Mouse (Mus musculus) lung, adult 18-20 months (tissue): ENCODE data around the gene Agap3.

Source experiments
- DNase-seq, 2 experiments: peaks; one replicate each; pipeline ENCODE4 v3.0.0; 2022; ENCODE audit warnings: mixed read lengths in 2 of 2

Agap3 gene

DNA sequence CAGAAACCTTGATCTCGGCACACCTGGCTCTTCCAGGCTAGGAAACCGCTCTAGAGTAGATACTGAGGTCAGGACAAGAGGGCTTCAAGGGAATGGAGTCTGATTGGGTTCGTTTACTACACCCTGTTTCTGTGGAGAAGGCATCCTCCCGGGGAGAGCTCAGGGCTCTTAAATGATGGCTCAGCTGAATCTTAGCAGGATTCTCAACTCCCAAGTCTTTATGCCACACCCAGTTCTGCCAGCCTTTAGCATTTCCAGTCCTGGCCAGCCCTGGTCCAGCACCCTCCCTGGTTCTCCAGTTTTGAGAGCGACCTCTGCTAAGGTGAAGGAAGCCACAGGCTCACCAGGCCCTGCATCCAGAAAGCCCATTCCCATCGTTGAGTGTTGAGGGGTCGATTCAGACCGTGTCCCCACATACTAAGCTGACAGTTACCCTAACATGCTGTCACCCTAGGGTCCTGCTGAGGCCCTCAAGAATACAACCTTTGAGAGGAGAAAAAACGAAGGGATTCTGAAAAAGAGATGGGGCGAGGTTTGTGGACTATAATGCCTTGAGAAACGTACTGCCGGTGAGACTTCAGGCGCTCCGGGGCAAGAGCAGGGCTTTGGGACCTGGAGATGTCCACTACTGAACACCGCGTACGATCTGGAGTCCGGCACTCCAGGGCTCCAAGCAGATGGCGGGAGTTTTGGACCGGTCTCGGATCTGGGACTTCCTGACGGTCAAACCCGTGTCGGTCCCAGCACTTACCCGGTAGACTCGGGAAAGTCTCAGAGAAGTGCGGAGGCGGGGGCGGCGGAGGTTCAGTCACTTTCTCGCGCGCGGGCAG, 73.6 kb downstream of the Agap3 start:
- DNase-seq: no peak

DNA sequence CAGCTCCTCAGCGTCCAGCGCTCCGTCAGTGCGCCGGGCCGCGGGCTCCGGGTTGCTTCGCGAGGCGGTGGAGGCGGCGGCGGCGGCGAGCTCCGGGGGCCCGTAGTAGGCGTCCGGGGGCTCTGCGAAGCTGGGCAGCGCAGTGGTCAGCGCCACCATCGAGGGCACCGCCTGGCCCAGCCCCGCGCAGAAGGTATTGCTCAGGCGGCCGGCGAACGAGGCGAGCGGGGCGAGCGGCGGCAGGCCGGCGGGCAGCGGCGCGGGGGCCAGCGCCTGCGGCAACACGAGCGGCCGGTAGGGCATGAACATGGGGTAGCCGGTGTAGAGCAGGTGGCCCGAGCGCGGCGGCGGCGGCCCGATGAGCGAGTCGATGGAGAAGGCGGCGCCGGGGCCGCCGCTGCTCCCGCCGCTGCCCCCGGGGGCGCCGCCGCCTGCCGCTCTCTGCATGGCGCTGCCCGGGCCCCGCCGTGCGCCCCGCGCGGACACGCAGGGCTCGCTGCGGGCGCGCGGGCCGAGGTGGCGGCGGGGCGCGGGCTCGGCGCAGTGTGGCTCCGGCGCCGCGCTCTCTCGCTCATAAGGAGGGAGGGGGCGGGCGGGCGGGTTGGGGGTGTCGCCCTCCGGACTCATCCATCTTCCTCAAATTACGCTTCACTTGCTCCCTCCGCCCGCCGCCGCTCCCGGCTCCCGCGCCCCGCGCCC, 74.4 kb downstream of the Agap3 start:
- no peak for DNase-seq

DNA sequence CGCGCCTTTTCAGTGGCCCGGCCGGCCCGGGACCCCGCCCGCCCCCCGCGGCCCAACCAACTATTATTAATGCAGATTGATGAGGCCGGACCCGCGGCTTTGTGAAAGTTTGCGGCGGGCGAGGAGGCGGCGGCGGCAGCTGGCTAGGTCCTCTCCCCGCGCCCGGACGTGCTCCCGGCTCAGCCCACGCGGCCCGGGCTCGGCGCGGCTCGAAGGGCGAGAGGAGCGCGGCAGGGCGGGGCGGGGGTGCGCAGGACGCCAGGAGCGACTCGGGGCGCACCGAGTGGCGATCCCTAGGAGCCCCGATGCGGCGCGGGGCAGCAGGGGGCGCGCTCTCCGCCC, 74.9 kb downstream of the Agap3 start, which contains the start of gene Gbx1:
Gbx1 (minus strand) TSS at position 314 of the 342 bp plus-strand sequence.
- no peak for DNase-seq

DNA sequence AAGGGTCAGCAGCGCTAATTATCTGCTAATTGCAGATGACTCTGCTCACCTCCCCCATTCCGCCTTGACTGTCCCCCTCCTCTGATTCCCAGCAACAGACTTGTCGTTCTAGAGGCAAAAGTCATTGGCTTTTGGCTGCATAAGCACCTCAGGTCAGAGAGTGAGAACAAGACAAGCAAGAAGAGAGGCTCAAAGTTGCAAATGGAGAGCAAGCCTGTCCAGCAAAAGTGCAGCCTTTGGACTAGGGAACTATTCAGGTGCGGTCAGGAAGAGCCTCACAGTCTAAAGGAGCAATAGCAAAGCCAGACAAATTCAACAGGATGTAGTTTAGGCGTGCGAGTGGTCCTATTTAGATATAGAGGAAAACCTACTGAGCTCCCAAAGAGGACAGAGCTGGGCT, 75.8 kb downstream of the Agap3 start:
- no peak for DNase-seq

DNA sequence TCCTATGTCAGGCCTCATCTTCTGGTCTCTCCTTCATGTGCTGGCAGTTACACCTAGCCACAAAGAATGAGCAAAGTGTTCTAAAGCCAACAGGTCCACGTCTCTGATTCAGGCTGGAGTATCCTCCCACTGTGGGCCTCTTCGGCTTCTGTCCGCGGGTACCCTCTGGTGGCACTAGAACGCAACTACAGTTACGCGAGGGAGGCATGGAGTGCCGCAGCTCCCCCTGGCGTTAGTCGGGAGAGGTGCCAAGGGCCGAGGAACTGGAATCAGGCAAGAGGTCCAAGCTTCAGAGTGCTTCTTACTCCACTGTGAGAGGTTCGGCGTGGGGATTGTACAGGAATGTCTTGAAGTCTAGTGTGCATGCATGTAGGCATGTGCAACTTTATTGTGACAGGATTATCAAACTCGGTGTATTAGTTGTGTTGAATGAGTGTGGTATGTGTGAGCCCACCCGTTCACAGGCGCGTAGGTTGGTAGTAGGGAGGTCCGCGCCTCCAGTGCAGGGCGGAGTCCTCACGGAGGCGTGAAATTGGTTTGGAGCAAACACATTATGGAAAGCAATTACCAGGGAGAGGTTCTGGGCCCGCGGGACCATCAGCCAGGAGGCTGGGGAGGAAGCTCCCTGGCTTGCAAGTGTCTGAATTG, 78.2 kb downstream of the Agap3 start:
- DNase-seq: peak; percentile 87 to 90

DNA sequence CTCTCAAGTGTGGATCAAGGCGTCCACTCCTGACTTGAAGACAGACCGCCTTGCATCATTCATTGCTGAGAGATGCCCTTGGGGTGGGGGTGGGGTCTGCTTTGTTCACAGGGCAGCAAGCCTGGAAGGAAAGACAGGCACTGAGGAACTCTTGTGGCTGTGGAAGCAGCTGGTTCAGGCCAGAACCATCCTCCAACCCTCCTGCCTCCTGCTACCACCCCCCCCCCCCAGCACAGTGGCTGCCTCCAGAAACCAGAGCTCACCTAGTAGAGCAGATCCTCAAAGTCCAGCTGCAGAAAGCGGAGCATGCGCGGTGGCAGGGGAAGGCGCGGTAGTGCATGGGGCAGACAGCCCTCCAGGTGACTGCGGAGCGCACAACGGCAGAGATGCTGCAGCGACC, 81.4 kb downstream of the Agap3 start:
- no peak for DNase-seq

DNA sequence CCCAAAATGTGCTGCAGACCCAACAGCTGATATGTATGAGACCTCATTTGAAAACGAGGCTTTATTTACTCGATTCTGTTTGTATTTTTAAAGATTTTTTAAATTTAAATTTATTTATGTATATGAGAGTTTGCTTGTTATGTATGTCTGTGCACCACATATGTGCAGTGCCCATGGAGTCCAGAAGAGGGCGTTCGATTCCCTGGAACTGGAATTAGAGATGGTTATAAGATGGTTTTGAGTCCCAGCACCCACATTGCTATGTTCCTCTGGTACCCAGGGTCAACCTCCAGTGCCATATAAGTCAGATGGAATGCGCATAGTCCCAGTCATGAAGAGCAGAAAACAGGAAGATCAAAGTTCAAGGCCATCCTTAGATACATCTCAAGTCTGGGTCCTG, 82.3 kb downstream of the Agap3 start:
- no peak for DNase-seq

DNA sequence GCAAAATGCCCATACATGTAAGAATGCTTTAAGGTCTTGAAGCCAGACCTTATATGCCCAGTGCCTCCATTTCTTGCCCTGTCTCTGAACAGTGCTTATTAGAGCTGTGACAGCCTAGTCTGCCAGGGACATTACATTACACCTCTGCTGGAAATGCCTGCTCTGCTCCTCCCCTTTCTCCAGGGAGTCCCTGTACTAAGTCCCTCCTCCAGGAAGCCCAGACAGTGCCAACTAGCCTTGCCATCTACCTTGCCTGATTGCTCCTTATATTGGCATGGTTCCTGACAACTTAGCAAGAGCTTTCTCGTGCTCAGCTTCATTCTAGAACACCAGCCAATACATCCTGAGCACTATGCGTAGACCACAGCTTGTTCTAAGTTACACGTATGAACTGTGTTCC, 83.8 kb downstream of the Agap3 start:
- peak; percentile 33 to 47 for DNase-seq

DNA sequence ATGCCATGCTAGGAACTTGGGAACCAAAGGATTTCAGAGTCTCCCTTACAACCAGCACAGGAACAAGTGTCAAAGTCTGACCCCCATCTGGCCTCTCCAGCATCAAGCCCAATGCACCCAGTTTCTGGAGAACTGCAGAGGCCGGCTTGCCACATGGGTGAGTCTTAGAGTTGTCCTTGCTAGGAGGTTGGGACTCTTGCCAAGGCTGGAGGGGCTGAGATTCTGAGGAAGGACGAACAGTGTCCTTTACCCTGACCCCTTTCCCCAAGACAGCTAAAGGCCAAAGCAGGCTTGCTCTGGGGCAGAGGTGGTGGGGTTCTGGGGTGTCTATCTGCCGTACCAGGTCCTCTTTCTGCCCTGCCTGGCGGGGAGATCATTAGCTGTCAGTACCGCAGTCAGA, 84.5 kb downstream of the Agap3 start:
- DNase-seq: no peak

DNA sequence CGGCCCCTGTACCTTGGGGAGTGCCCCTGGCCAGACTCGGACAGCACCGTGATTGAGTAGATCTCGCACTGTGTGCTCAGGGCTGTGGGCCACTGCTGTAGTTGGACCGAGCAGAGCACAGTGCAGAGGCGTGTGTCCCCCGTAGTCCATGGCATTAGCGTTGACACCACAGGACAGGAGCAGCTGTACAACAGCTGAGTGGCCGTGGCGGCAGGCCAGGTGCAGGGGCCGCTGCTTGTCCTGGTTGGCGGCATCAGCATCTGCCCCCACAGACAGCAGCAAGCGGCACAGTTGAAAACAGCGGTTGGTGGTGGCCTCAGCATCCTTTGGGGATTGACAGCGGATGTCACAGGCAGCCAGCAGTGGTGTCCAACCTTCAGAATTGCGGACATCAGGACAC, 85.6 kb downstream of the Agap3 start:
- DNase-seq: no peak

DNA sequence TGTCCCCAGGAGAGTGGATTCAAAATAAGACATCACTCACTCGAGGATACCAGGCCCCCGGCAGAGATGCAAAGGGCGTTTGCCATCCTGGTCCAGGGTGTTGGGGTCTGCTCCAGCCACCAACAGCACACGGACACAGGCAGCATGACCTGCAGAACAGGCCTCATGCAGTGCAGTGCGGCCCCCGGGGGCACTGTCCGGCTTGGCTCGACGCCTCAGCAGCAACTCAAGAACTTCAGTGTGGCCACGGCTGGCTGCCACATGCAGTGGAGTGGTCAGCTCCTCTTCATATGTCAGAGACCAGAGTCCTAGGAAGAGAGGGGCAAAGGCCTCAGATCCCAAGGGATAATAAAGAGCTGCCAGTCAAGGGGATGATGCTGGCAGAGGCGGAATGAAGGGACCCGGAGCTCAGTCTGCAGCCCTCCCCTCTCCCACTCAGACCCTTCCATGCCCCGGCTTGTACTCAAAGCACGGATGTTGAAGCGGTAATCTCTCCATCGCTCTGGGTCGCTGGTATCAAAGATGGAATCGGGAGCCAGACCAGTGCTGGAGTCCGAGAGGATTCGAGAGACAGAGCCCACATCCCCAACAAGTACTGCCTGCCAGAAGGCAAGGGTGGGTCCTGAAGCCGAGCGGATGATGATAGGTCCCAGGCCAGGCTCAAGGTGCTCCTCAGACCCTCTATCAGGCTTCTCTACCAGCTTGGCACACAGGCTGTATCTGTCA, 87.8 kb downstream of the Agap3 start:
- DNase-seq: no peak

DNA sequence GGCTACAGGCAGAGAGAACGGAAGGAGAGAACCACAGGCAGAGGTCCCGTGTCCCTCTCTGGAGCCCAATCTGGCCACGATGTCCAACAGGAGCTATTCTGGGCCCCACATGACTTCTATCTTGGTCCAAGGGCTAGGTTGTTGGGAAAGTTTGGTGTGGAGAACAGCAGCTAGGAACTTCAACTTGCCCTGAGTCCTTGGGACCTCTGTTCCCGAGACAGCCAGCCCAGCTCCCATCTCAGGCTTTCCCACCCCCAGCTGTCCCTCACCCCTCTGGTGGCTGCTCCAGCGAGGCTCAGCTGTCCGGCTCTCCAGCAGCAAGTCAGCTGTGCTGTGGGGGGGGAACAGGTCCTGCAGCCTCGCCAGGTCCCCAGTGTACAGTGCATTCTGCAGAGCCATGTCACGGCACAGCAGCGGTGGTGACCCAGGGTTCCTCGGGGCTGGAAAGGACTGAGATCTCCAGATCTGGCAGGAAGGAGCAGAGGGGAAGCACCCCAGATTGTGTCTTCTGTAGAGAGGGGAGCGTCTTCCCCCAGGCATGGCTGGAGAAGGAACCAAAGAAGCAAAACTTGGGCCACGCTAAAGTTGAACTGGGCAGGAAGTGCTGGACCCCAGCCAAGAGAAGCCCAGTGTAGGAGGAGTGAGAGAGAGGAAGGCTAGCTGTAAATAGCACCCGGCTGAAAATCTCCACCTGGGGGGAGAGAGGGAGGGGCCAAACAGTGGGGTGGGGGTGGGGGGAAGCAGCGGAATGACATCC, 88.6 kb downstream of the Agap3 start, which contains the start of gene Asb10:
Asb10 (minus strand) TSS at position 592 of the 757 bp plus-strand sequence.
- DNase-seq: peak; percentile 38 to 51

DNA sequence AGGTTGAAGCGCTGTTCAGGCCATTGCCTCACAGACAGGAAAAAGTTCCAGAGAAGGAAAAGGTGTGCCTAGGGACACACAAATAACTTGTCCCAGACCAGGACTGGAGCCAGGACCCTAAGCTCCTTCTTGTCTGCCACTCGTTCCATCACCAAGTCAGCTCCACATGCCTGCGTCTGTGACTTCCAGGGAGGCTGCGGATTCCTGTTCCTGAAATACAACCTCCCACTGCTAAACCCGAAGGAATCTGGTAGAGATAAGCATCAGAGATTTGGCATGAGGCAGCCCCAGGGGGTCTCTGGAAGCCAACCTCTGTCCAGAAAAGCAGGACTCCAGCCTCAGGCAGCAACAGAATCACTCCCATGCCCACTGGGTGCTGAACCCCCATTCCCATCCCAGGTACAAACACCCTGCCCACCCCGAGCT, 89.2 kb downstream of the Agap3 start:
- no peak for DNase-seq

DNA sequence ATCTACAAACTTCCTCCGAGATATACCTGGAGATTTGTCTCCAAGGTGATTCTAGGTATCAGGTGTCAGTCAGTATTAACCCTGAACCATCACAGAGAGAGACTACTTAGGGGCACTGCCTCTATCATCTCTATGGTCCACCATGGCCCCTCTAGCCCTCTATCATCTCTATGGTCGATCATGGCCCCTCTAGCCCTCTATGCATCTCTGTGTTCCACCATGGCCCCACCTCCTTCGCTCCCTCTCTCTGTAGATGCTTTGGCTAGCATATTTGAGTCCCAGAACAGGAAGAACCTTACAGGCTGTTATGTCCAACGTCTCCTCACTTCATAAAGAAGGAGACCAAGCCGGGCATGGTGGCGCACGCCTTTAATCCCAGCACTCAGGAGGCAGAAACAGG, 90.7 kb downstream of the Agap3 start:
- no peak for DNase-seq

DNA sequence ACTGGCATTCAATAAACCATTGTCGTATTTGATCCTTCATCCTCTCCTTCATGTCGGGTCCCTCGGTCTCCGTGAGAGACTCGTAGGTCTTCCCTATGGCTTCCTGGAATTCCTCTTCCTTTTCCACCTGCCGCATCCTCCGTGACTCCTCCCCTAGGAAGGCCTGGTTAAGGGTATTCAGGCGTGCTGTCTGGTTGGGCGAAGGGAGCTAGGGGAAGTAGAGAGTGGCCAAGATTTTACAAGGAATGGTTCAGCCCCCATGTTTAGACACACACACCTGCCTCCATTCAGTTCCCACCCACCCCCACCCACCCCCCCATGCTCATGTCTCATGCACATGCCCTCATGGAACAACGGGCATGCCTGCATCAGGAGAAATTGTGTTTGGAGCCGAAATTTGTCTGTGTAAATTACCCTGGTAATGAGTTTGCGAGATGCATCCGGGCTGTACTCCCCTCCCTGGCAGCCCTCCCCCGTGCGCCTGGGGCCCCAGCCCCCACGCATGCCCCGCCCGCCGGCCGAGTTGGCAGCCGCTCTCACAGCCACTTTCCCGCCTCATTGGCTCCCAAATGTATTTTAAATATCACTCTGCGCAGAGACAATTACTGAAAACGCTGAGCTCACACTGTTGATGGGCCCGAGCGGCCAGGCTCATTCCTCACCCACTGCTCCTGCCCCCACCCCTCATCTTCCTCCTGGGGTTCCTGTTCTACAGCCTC, 98.8 kb downstream of the Agap3 start:
- no peak for DNase-seq

DNA sequence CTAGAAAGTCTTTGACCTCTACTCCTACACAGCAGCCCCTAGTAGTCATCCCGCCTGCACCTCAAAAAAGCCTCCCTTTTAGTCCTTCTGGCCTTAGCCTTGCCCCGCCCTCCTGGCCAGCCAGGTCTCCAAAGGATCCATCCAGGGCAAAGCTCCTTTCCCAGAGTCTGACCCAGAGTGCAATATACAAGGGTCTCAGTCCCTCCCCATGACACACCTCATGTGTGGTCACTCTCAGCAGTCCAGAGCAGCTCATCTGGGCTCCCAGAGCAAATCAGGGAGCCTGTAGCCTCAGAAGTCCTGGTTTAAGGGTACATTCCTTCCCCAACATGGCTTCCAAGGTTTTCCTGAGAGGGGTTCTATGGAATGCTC, 99.3 kb downstream of the Agap3 start:
- DNase-seq: no peak
